Mouse (Mus musculus): ENCODE results near the gene Vps9d1.

GRCm38 (mm10) chr8:123271147-123271546 lies 17.0 kb upstream of the Vps9d1 start:
- TF ChIP-seq POLR2A (IDR thresholded peaks at IDR 0.05; ENCODE audit: control insufficient read depth, low read depth, low read length) (no peak), CTCF (IDR thresholded peaks at IDR 0.05; ENCODE audit: control insufficient read depth, insufficient read depth, insufficient replicate concordance, low read depth, low read length) (no peak)
